Mouse (Mus musculus) forebrain, embryonic 10.5 days (tissue): ENCODE measurements at regions not wholly inside any gene's neighbourhood (a gene's known extent, or its start where the extent isn't known, plus 50 kb on each side); places are given as distances from the start of the nearest gene placed in this dataset.
A peak's percentile ranks its signal among the peaks of the same experiment; 100 is the strongest.

Experiments used
- DNase-seq: peaks from one replicate; pipeline ENCODE4 v3.0.0-alpha.2; 2017; ENCODE audit warnings: low spot score; ENCODE audit errors: extremely low spot score
- H3K27ac ChIP-seq: fragments of 300-500 bp; sonication (generic); 2 replicates; pipeline ENCODE4 v1.5.1; 2016; ENCODE audit warnings: mild to moderate bottlenecking
- H3K27me3 ChIP-seq: fragments of 300-500 bp; sonication (generic); 2 replicates; pipeline ENCODE4 v1.6.1; 2016; ENCODE audit warnings: mild to moderate bottlenecking; ENCODE audit not compliant: poor library complexity, severe bottlenecking
- H3K36me3 ChIP-seq: fragments of 300-500 bp; sonication (generic); replicated peaks from 2 replicates; pipeline ENCODE4 v1.6.1; 2016; ENCODE audit warnings: mild to moderate bottlenecking, moderate library complexity
- H3K4me1 ChIP-seq: fragments of 300-500 bp; sonication (generic); 2 replicates; pipeline ENCODE4 v1.6.1; 2016
- H3K4me3 ChIP-seq: fragments of 300-500 bp; sonication (generic); 2 replicates; pipeline ENCODE4 v1.5.1; 2016; ENCODE audit warnings: mild to moderate bottlenecking, moderate library complexity
- H3K9me3 ChIP-seq: fragments of 300-500 bp; sonication (generic); 2 replicates; pipeline ENCODE4 v1.6.1; 2016; ENCODE audit warnings: mild to moderate bottlenecking, moderate library complexity
- WGBS: fragments of 180-500 bp; shearing (Covaris S2); methylation state at CpG from one replicate; pipeline ENCODE4 v1.1.7; 2016; 5-methylcytosine and 5-hydroxymethylcytosine counted together

GRCm38 (mm10) chr10:39316533-39316932, 52.1 kb upstream of the Fyn start:
- H3K4me3 ChIP-seq, result no peak overlapping the region
- H3K27ac ChIP-seq, result no peak overlapping the region
- no peaks in the 10 kb centered on the region for H3K27me3 ChIP-seq
- peaks cover 16% of the 10 kb centered on the region for H3K4me1 ChIP-seq
- DNase-seq, result no peak
- H3K9me3 ChIP-seq, result no peaks in the 10 kb centered on the region
- no peaks in the 10 kb centered on the region for H3K36me3 ChIP-seq
- WGBS, result 77% methylated on average over 4 of the region's 4 CpGs

- 87% methylated on average over 6 of the region's 6 CpGs for WGBS
- Histone ChIP-seq H3K4me1 (peaks cover 7% of the 10 kb centered on the region), H3K9me3 (no peaks in the 10 kb centered on the region), H3K4me3 (no peak overlapping the region), H3K27ac (no peak overlapping the region), H3K27me3 (no peaks in the 10 kb centered on the region), H3K36me3 (no peaks in the 10 kb centered on the region)
- DNase-seq, result no peak
Measured at GRCm38 (mm10) chr10:39315434-39316174, 53.1 kb upstream of the Fyn start.

DNA sequence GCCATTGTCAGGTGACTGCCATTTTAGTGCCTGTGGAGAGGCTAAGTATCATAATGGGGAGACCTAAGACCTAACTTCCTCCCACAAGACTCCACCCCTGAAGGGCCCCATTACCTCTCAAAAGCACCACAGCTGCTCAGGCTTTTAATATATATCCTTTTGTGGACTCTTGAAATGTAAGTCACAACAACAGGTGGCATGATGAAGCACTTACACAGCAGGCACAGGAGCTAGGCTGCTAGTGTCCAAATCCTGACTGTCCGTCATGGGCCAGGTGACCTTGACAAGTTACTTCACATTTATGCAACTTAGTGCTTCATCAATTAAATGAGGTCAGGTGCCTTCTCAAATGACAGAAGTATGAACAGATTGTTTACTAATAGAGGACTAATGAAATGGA, 57.2 kb upstream of the Fyn start:
- H3K9me3 ChIP-seq, result no peaks in the 10 kb centered on the region
- no peak for DNase-seq
- H3K27me3 ChIP-seq, result no peaks in the 10 kb centered on the region
- 0 out of 2 replicates have a peak, but pooled peaks cover under 1% of the 10 kb centered on the region for H3K4me1 ChIP-seq
- 96% methylated on average over 1 of the region's 1 CpGs for WGBS
- H3K4me3 ChIP-seq, result no peak overlapping the region
- H3K36me3 ChIP-seq, result no peaks in the 10 kb centered on the region
- H3K27ac ChIP-seq, result no peak overlapping the region

DNA sequence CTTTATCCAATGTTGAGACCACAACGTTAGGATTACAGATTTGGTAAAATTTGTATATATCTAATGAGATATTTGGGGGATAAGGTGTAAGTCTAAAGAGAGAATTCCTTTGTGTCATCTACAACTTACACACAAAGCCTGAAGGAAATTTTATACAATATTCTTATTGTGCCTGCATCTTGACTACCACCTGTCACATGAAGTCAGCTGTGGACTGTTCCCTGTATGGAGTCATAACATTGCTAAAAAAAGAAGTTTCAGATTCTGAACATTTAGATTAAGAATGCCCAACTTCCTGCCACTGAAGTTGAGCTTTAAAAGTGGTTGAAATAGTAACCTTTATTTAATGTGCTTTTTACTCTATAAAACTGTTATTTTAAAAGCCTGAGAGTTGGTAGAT, 60.1 kb upstream of the Fyn start:
- no peak for DNase-seq
- H3K36me3 ChIP-seq, result no peaks in the 10 kb centered on the region
- no peaks in the 10 kb centered on the region for H3K4me1 ChIP-seq
- 86% methylated on average over 1 of the region's 1 CpGs for WGBS
- no peaks in the 10 kb centered on the region for H3K9me3 ChIP-seq
- no peak overlapping the region for H3K4me3 ChIP-seq
- H3K27me3 ChIP-seq, result no peaks in the 10 kb centered on the region
- no peak overlapping the region for H3K27ac ChIP-seq

DNA sequence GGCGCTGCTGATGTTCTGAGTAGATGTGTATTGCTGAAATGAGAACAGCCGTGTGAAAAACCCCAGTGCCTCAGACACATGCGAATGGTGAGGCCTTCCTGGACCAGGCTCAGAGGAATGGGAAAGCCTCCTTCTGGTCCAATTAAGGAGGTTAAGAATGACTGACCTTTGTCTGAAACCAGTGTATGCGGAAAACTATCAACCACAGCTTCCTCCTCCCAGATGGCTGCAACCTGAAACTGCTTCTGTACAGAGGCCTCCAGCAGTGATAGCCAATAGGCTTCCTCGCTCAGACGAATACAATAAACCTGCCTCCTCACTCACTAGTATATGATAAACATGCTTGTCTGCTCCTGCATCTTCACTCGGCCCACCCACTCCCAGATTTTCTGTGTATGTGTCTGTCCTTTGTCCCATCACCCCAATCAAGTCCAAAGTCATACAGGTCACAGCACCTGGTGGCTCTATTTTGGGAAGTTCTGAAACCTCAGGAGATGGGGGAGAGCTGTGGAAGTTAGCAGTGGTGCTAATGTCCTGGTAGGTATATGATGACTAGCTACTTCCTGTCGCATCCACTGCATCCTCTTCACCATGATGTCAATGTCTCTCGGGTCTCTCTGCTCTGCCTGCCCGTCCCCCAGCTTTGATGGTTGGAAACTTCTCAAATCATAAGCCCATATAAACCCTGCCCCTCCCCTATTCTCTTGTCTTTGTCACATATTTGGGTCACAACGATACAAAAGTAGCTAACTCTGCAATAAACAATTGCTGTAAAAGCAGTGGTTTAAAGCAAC, 75.8 kb upstream of the Fyn start:
- H3K36me3 ChIP-seq, result no peaks in the 10 kb centered on the region
- peaks cover 7% of the 10 kb centered on the region; the same call in 1 of the 2 replicates for H3K9me3 ChIP-seq
- no peak overlapping the region for H3K4me3 ChIP-seq
- no peak for DNase-seq
- peaks cover 4% of the 10 kb centered on the region; the same call in 1 of the 2 replicates for H3K27me3 ChIP-seq
- peaks cover 37% of the 10 kb centered on the region for H3K4me1 ChIP-seq
- WGBS, result 72% methylated on average over 11 of the region's 11 CpGs
- H3K27ac ChIP-seq, result no peak overlapping the region

- DNase-seq, result no peak
- WGBS, result 84% methylated on average over 9 of the region's 9 CpGs
- 0 out of 2 replicates have a peak overlapping the region, but pooled peaks have one; percentile 22 for H3K27ac ChIP-seq
Measured at GRCm38 (mm10) chr10:39291747-39292198, 76.9 kb upstream of the Fyn start.

GRCm38 (mm10) chr10:39291134-39291746, 77.4 kb upstream of the Fyn start:
- no peaks in the 10 kb centered on the region for H3K36me3 ChIP-seq
- peaks cover 7% of the 10 kb centered on the region; the same call in 1 of the 2 replicates for H3K9me3 ChIP-seq
- H3K27ac ChIP-seq, result 0 out of 2 replicates have a peak overlapping the region, but pooled peaks have one; percentile 22
- H3K27me3 ChIP-seq, result peaks cover 4% of the 10 kb centered on the region; the same call in 1 of the 2 replicates
- no peak overlapping the region for H3K4me3 ChIP-seq
- H3K4me1 ChIP-seq, result peaks cover 37% of the 10 kb centered on the region
- WGBS, result 79% methylated on average over 8 of the region's 8 CpGs
- DNase-seq, result no peak

More at GRCm38 (mm10) chr10:39291747-39292198, 76.9 kb upstream of the Fyn start:
- Histone ChIP-seq H3K27me3 (peaks cover 4% of the 10 kb centered on the region; the same call in 1 of the 2 replicates), H3K4me3 (no peak overlapping the region), H3K36me3 (no peaks in the 10 kb centered on the region), H3K4me1 (peaks cover 37% of the 10 kb centered on the region), H3K9me3 (peaks cover 7% of the 10 kb centered on the region; the same call in 1 of the 2 replicates)

GRCm38 (mm10) chr10:39290245-39290644, 78.4 kb upstream of the Fyn start:
- Histone ChIP-seq H3K27ac (peak overlapping the region; percentile 62; the same call in 1 of the 2 replicates), H3K9me3 (peaks cover 7% of the 10 kb centered on the region; the same call in 1 of the 2 replicates), H3K36me3 (no peaks in the 10 kb centered on the region), H3K27me3 (peaks cover 4% of the 10 kb centered on the region; the same call in 1 of the 2 replicates), H3K4me3 (no peak overlapping the region), H3K4me1 (peaks cover 37% of the 10 kb centered on the region)
- no peak for DNase-seq
- WGBS, result 37% methylated on average over 1 of the region's 1 CpGs

- WGBS, result 91% methylated on average over 14 of the region's 14 CpGs
- H3K4me3 ChIP-seq, result no peak overlapping the region
- no peaks in the 10 kb centered on the region for H3K27me3 ChIP-seq
- H3K36me3 ChIP-seq, result no peaks in the 10 kb centered on the region
- H3K4me1 ChIP-seq, result no peaks in the 10 kb centered on the region
- H3K9me3 ChIP-seq, result peaks cover 6% of the 10 kb centered on the region
- H3K27ac ChIP-seq, result no peak overlapping the region
- DNase-seq, result no peak
Measured at GRCm38 (mm10) chr10:39280366-39281000, 88.2 kb upstream of the Fyn start.

DNA sequence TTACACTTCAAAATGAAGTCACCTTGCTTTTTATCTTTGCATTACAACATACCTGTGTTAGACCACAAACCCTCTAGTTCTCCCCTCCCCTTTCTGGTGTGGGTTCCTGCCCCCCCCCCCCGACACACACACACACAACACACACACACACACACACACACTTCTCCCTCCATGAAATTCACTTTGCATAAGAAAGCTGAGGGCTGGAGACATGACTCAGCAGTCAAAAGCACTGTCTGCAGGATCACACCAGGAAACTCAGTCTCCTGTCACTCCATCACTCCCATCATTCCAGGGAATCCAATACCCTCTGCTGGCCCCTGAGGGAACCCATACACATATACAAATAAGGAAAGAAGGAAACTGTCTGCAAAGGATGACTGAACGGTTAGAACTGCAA, 94.5 kb upstream of the Fyn start:
- no peak for DNase-seq
- 49% methylated on average over 2 of the region's 2 CpGs for WGBS

DNA sequence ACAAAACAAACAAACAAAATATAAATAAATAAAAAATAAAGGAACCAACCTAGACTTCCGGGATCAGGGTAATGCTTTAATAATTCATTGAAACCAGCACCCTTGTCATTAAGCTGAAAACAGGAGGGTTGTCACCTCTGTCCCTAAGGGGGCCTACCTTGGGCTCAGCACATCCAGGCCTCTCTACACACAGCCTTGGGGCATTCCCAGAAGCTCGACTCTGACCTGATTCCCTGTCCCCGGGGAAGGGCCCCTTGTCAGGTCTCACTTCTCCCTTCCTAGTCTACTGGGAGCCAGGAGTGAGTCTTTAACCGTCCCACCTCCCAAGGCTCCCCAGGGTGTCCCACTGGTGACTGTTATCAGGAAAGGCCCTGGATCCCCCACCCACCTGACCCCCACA, 95.2 kb upstream of the Fyn start:
- 77% methylated on average over 4 of the region's 4 CpGs for WGBS
- no peak for DNase-seq
- no peaks in the 10 kb centered on the region for H3K36me3 ChIP-seq
- no peaks in the 10 kb centered on the region for H3K9me3 ChIP-seq
- H3K27ac ChIP-seq, result no peak overlapping the region
- H3K27me3 ChIP-seq, result no peaks in the 10 kb centered on the region
- no peak overlapping the region for H3K4me3 ChIP-seq
- H3K4me1 ChIP-seq, result 0 out of 2 replicates have a peak, but pooled peaks cover 5% of the 10 kb centered on the region

More for the DNA sequence above, 94.5 kb upstream of the Fyn start:
- Histone ChIP-seq H3K27me3 (no peaks in the 10 kb centered on the region), H3K4me1 (0 out of 2 replicates have a peak, but pooled peaks cover 5% of the 10 kb centered on the region), H3K36me3 (no peaks in the 10 kb centered on the region), H3K9me3 (no peaks in the 10 kb centered on the region), H3K4me3 (no peak overlapping the region), H3K27ac (no peak overlapping the region)

DNA sequence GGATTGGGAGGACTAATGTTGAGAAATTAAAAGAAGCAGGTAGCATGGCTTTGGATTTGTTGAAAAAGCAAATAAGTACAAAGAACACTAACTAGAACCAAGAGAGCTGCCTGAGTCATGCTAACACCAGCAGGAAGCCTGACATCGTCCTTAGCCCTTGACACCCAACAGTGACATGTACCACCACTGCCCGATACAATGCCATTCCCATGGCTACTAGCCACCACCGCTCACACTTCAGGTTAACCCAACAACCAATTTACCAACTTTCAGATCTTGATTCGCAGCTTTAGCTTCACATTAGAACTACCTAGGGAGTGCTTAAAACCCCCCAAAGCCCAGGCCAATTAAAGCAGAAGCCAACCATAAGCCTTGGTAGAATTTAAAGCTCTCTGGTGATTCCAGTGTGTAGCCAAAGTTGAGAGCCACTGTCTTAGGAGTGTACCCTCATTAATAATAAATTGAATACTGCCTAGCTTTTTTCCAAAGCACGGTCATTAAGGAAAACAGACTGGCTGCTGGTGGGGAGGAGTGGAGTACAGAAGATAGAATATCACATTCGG, 96.2 kb upstream of the Fyn start:
- H3K36me3 ChIP-seq, result no peaks in the 10 kb centered on the region
- no peaks in the 10 kb centered on the region for H3K27me3 ChIP-seq
- H3K4me3 ChIP-seq, result no peak overlapping the region
- no peak overlapping the region for H3K27ac ChIP-seq
- 0 out of 2 replicates have a peak, but pooled peaks cover 5% of the 10 kb centered on the region for H3K4me1 ChIP-seq
- 92% methylated on average over 6 of the region's 6 CpGs for WGBS
- no peak for DNase-seq
- H3K9me3 ChIP-seq, result no peaks in the 10 kb centered on the region
